8 mouse cellular contexts compared by ENCODE assay signal in genomic region chr15:80076338-80077136, GRCm38 (mm10). TPM values are rescaled to one million over a fixed set of nuclear protein-coding genes. Genes with fewer than 3 reads are reported as not detected.
DNase-seq lines count a peak whose midpoint lies in the region; ATAC-seq and TF ChIP-seq lines count a peak whose summit lies in the region.

No protein-coding gene starts in this region.

- WGBS in forebrain, postnatal 0 days = 7% methylated on average over 2 of the region's 2 CpGs
- 3% methylated on average over 2 of the region's 2 CpGs for WGBS in hindbrain, embryonic 11.5 days

- H3K9ac ChIP-seq in forebrain, postnatal 0 days = 0 out of 2 replicates have a peak overlapping the region, but pooled peaks have one; percentile 14
- H3K9ac ChIP-seq in hindbrain, embryonic 11.5 days (ENCODE audit: low read depth, low read length) = no peak overlapping the region

- H3K36me3 ChIP-seq in forebrain, postnatal 0 days (ENCODE audit: insufficient read depth) = peaks cover 50% of the 10 kb centered on the region
- H3K36me3 ChIP-seq in hindbrain, embryonic 11.5 days (ENCODE audit: control insufficient read depth, insufficient read depth, low read length) = peaks cover 19% of the 10 kb centered on the region

- H3K4me1 ChIP-seq in forebrain, postnatal 0 days (ENCODE audit: insufficient read depth) = peaks cover 8% of the 10 kb centered on the region
- peaks cover 3% of the 10 kb centered on the region for H3K4me1 ChIP-seq in hindbrain, embryonic 11.5 days (replicated peaks; ENCODE audit: control insufficient read depth, insufficient read depth, low read length)

- no peak overlapping the region for H3K4me3 ChIP-seq in forebrain, postnatal 0 days (ENCODE audit: low read depth, low read length)
- no peak overlapping the region for H3K4me3 ChIP-seq in hindbrain, embryonic 11.5 days (ENCODE audit: low read depth, low read length)

- H3K4me2 ChIP-seq in forebrain, postnatal 0 days (ENCODE audit: low read depth) = no peak overlapping the region
- H3K4me2 ChIP-seq in hindbrain, embryonic 11.5 days (replicated peaks; ENCODE audit: low read depth, low read length) = no peak overlapping the region

- peak; percentile 61 to 71 for DNase-seq in cerebellum, adult 18-20 months
- no peak for DNase-seq in cerebellum, adult 11 months
- peak; percentile 58 for DNase-seq in cerebellum, adult 8-10 months
- DNase-seq in forebrain, postnatal 0 days = peak; percentile 86
- peak; percentile 89 for DNase-seq in hindbrain, embryonic 11.5 days (ENCODE audit: low spot score)
- peak; percentile 65 to 68 for DNase-seq in left cerebral cortex, postnatal 25 days (ENCODE audit: low spot score in 2 of 2)
- DNase-seq in spleen, adult 12 weeks (ENCODE audit: low spot score) = peak; percentile 72

- H3K27ac ChIP-seq in forebrain, postnatal 0 days (ENCODE audit: low read depth, low read length) = peak overlapping the region; percentile 35; the same call in 1 of the 2 replicates
- no peak overlapping the region for H3K27ac ChIP-seq in hindbrain, embryonic 11.5 days (ENCODE audit: low read depth, low read length)

- ATAC-seq in forebrain, postnatal 0 days = peak; percentile 65; the same call in 1 of the 2 replicates
- peak; percentile 46; the same call in 1 of the 2 replicates for ATAC-seq in hindbrain, embryonic 11.5 days (ENCODE audit: low FRiP score)
- ATAC-seq in megakaryocyte-erythroid progenitor cell, adult 5-6 weeks (replicated peaks; ENCODE audit: low FRiP score, low TSS enrichment, poor library complexity, severe bottlenecking) = peak; percentile 65

- TF ChIP-seq CTCF in forebrain, postnatal 0 days (IDR thresholded peaks at IDR 0.05; ENCODE audit: low read depth) = peak; percentile 91

- no peaks in the 10 kb centered on the region for H3K27me3 ChIP-seq in forebrain, postnatal 0 days (ENCODE audit: insufficient read depth, low read length)
- no peaks in the 10 kb centered on the region for H3K27me3 ChIP-seq in hindbrain, embryonic 11.5 days (ENCODE audit: control insufficient read depth, insufficient read depth, low read length)

- H3K9me3 ChIP-seq in forebrain, postnatal 0 days (ENCODE audit: low read length) = no peaks in the 10 kb centered on the region
- H3K9me3 ChIP-seq in hindbrain, embryonic 11.5 days (ENCODE audit: control insufficient read depth, low read length) = no peaks in the 10 kb centered on the region

- intact Hi-C loops in left cerebral cortex, postnatal 25 days (cut with DNase I) = loop anchor here (2.0 to 5.0 kb wide), 2 partner anchors 130 to 324 kb away; no protein-coding TSS in a partner anchor

RNA-seq across cellular contexts. Expression of gene Syngr1, which starts 14.6 kb away (rescaled TPM):
- total RNA-seq in forebrain, postnatal 0 days (2014; rRNA removed) = 113 and 127 TPM in 2 replicates
- polyA plus RNA-seq in forebrain, postnatal 0 days (2015; fragmentation: Nextera tagmentation; extraction: Ambion mirVana) = 58.6 and 69.0 TPM in 2 replicates
- polyA plus RNA-seq in hindbrain, embryonic 11.5 days (2014; fragmentation: Nextera tagmentation; extraction: Ambion mirVana) = 7.3 and 8.9 TPM in 2 replicates
- total RNA-seq in left cerebral cortex, postnatal 25 days (2021) = 100 to 1,000 TPM; 463 to 509 TPM
- total RNA-seq in megakaryocyte-erythroid progenitor cell, adult 5-6 weeks (2014; fragmentation: Nextera tagmentation) = 12.7 and 18.1 TPM in 2 replicates
- total RNA-seq in megakaryocyte-erythroid progenitor cell, adult 5-6 weeks (2017) = 5.9 and 7.0 TPM in 2 replicates

RNA-seq across cellular contexts. Expression of gene Rpl3, which starts 15.1 kb away (rescaled TPM):
- total RNA-seq in forebrain, postnatal 0 days (2014; rRNA removed) = 804 and 1,069 TPM in 2 replicates
- 578 and 651 TPM in 2 replicates for polyA plus RNA-seq in forebrain, postnatal 0 days (2015; fragmentation: Nextera tagmentation; extraction: Ambion mirVana)
- polyA plus RNA-seq in hindbrain, embryonic 11.5 days (2014; fragmentation: Nextera tagmentation; extraction: Ambion mirVana) = 1,014 and 1,045 TPM in 2 replicates
- total RNA-seq in left cerebral cortex, postnatal 25 days (2021) = 100 to 1,000 TPM; 457 to 461 TPM
- 2,690 and 2,775 TPM in 2 replicates for total RNA-seq in megakaryocyte-erythroid progenitor cell, adult 5-6 weeks (2014; fragmentation: Nextera tagmentation)
- 3,160 and 3,275 TPM in 2 replicates for total RNA-seq in megakaryocyte-erythroid progenitor cell, adult 5-6 weeks (2017)

RNA-seq across cellular contexts. Expression of gene Tab1, which starts 56.4 kb away (rescaled TPM):
- total RNA-seq in forebrain, postnatal 0 days (2014; rRNA removed) = 48.8 and 52.1 TPM in 2 replicates
- polyA plus RNA-seq in forebrain, postnatal 0 days (2015; fragmentation: Nextera tagmentation; extraction: Ambion mirVana) = 21.6 and 25.7 TPM in 2 replicates
- 21.6 and 24.7 TPM in 2 replicates for polyA plus RNA-seq in hindbrain, embryonic 11.5 days (2014; fragmentation: Nextera tagmentation; extraction: Ambion mirVana)
- total RNA-seq in left cerebral cortex, postnatal 25 days (2021) = 10 to 100 TPM; 22.3 to 28.6 TPM
- 34.4 and 68.3 TPM in 2 replicates for total RNA-seq in megakaryocyte-erythroid progenitor cell, adult 5-6 weeks (2014; fragmentation: Nextera tagmentation)
- total RNA-seq in megakaryocyte-erythroid progenitor cell, adult 5-6 weeks (2017) = 13.8 and 20.4 TPM in 2 replicates
